Mouse (Mus musculus): ENCODE measurements around the gene Aloxe3.
"Not testable (repeated sequence)": the region's sequence is repeated elsewhere in the genome, so short reads cannot be mapped to it uniquely, and the experiment has no call there.

Aloxe3 gene

DNA sequence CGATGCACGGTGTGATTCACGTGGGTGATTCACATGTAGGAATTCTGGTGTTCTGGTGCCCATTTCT, at the start of gene Aloxe3:
Gene Aloxe3 (plus strand): TSS at position 45 of the 67 bp plus-strand sequence.
- DNase-seq (ENCODE audit: low read depth, low spot score) = no peak

DNA sequence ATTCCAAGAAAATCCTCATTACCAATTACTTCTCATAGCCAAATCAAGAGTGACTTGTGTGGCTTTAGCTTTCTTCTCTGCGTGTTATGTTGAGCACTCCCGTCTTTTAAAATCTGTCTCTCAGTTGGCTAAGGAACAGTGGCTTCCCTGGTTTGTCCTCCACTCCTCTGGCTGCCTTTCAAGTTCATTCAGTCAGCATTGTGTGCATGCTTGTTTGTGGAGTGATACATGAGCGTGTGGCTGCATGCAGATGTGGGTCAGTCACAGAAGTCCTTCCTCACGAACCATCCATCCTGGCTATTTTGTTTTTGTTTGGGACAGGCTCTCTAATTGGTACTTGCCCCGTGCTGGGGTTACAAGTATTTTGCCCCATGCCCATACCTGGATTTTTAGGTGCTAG, 49.1 kb upstream of the Aloxe3 start:
- no peak for DNase-seq (ENCODE audit: low read depth, low spot score)

DNA sequence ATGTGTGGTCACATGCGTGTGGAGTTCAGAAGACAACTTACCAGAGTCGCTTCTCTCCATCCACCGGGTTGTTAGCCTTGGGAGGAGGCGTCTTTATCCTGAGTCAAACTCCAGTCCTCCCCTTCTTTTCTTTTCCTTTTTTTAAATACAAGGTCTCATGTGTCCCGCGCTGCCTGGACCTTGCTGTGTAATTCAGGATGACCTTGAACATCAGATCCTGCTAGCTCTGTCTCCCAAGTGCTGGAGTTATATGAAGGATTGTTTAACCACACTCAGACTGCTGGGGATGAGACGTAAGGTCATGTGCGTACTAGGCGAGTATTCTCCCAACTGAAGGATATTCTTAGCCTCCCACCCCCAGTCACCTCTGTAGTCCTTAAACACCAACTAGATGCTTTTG, 48.4 kb upstream of the Aloxe3 start:
- no peak for DNase-seq (ENCODE audit: low read depth, low spot score)

DNA sequence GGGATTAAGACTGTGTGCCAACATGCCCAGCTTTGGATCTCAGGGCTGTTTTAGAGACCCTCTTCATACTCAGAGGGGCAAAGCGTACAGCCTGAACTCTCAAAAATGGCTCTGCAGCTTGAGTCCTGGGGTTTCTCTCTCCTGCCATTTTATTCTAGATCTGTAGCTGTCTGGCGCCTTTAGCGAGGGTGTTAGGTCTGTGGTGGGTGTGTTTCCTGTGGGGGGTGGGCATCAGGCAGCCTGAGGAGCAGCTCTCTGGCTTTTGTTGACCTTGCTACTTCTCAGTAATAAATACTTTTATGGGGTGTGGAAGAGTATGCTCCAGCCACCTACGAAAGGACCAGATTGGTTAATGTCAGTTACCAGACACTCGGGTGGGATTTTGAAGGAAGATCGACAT, 47.7 kb upstream of the Aloxe3 start:
- no peak for DNase-seq (ENCODE audit: low read depth, low spot score)

DNA sequence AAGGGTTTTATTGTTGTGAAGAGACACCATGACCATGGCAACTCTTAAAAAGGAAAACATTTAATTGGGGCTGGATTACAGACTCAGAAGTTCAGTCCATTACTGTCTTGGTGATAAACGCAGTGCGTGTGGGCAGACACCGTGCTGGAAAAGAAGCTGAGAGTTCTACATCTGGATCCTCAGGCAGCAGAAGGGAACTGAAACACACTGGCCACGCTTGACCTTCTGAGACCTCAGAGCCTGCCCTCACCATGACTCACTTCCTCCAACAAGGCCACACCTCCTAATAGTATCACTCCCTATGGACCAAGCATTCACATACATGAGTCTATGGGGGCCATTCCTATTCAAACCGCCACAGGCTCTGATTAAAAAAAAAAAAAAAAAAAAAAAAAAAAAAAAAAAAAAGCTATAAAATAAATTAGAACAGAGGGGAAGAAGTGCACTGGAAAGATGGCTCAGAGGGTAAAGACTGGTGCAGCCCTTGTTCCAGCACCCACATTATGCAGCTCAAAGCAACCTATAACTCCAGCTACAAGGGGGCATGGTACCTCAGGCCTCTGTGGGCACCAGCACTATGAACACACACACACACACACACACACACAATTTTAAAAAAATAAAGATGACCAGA, 46.8 kb upstream of the Aloxe3 start:
- no peak for DNase-seq (ENCODE audit: low read depth, low spot score)

DNA sequence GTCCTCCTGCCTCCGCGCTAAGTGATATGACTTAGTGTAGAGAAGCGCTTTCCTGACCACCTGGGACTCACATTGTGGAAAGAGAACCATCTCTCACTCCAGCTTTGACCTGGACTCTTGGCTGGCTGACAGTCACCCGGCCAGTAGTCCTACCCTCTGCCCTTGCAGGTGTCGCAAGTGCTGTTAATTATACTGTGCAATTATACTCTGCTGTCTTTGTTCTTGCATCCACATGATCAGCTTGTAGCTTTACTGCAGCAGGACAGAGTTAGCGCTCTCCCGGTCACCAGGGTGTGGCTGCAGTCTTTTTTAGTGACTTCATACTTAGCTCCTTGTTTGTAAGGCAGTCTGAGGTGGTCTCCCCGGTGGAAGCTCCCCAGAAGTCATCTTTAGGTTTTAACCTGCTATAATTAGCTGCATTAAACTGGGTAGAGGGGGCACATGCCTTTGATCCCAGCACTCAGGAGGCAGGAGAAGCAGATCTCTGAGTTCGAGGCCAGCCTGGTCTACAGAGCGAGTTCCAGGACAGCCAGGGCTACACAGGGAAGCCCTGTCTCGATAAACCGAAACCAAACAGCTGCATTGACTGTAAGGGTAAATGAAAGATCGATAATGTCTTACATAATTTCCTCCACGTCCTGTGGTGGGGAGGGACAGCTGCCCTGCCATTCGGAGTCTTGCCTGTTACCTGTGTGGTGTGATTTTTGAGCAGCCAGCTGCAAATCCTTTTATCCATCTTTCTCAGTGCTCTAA, 45.4 kb upstream of the Aloxe3 start:
- DNase-seq (ENCODE audit: low read depth, low spot score) = no peak

DNA sequence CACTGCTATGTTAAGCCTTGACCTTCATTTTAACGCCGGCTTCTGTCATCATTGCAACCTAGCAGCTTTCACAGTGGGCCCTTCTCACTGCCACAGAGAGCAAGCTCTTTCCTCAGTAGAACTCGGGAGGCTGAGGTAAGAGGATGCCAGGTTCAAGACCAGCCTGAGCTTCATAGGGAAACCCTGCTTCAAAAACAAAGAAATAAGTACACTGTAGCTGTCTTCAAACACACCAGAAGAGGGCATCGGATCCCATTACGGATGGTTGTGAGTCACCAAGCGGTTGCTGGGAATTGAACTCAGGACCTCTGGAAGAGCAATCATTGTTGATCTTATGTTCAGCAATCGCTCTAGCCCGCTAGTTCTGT, 44.9 kb upstream of the Aloxe3 start:
- no peak for DNase-seq (ENCODE audit: low read depth, low spot score)

DNA sequence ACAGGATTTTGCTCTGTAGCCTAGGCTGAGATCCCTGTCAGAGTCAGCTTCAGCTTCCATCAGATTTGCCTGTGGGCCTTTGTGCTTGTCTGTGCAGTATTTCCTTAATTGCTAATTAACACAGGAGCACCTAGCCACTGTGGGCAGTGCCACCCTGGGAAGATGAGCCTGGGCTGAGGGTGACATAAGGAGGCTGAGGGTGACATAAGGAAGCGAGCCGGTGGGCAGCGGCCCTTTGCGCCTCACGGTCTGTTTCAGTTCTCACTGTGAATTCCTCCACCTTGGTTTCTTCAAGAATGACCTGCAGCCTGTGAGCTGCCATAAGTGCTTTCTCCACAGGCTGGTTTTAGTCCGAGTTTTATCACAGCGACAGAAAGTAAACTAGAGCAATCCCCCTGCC, 44.1 kb upstream of the Aloxe3 start:
- DNase-seq (ENCODE audit: low read depth, low spot score) = no peak

DNA sequence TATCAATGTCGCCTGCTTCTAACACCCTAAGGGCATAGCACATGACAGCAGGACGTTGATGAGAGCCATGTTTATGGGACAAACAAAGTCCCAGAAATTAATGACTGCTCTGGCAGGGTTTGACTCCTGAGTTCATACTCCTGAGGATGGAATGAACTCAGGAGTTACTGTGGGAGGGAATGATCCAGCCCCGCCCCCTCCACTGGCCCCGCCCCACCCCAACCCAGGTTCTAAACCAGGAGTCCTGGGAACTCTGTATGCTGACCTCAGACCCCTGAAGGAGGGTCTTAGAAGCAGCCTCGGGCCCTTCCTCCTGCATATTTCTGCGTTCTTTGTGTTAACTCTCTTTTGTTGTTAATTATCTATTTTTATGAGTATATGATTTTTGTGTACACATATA, 40.1 kb upstream of the Aloxe3 start:
- no peak for DNase-seq (ENCODE audit: low read depth, low spot score)

DNA sequence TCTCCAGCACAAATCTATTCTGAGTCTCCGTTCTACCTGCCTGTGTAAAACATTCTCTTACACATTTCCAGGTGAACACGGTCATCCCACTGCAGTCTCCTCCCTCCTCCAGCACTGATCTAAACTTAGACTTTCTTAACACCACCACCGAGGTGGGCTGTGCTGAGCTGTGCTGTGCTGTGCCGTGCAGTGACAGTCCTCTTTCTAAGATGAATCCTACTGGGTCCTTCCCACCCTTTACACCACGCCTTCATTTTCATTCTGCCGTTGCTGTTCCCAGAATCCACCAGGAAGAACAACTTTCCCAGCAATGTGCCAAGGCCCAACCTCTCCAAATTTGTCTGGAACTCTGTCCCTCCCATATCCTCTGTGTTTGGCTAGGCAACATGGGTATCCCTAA, 39.3 kb upstream of the Aloxe3 start:
- no peak for DNase-seq (ENCODE audit: low read depth, low spot score)

DNA sequence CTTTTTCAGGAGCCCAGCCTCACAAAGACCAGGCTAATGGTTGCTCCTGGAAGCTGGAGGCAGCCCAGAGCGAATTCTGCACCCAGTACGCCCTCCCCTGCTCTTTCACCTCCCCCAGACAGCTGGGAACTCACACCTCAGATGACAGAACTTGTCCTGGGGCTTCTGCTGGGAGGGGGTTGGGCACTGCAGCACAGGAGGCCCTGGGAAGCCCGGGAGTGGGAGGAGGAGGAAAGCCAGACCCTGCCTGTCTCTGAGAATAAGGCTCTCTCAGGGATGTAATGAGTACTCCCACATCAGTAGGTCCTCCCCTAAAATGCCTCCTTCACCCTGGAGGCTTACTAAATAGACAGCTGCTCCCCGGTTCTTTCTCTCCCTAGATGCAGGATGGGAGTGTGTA, 38.6 kb upstream of the Aloxe3 start:
- no peak for DNase-seq (ENCODE audit: low read depth, low spot score)

DNA sequence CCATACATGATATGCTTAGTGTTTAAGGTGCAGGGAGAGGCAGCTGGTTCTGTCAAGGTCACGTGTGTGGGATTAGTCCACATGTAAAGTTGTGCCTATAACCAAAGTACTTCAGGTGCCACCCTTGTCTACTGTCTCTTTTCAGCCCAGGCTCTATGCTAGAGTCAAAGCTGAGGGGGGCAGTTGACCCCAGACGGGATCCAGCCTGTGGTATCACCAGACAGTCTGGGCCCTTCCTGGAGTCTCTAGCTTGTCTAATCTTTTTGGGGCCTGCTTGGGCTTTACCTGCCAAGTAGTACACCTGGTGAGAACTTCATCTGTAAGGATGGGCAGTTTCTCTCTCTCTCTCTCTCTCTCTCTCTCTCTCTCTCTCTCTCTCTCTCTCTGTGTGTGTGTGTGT, 38.1 kb upstream of the Aloxe3 start:
- DNase-seq (ENCODE audit: low read depth, low spot score) = no peak

DNA sequence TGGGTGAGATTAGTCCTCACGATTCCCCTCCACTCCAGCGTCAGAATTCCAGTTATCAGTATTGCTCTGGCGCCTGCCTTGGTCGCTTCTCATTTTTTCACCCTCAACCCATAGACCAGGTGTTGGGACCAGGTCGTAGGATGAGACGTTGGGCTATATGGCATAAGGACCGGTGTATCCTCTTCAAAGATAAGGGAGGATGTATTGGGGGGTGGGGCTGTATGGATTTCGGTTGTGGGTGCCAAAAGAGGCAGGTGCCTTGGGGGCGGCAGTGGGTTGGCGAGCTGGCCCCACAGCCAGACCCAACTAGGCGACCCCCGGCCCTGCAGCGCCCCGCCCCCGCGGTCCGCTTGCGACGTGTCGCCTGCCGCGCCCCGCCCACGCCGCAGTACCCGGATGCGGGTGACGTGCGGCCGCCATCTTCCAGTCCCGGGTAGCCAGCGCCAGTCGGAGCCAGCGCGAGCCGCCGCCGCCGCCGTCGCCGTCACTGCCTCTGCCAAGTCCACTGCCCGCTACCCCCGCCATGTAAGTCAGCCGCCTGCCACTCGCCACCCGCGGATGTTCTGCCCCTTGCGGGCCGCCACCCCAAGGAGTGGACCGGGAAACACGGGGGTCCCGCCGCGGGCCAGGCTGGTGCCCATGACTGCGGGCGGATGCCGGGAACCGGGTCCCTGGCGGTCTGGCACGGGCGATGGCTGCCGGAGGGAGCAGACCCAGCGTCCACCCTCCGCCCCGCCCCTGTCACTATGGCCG, 37.4 kb upstream of the Aloxe3 start, which contains the start of gene Vamp2:
Gene Vamp2 (plus strand): TSS at position 388 of the 753 bp plus-strand sequence.
- DNase-seq (ENCODE audit: low read depth, low spot score) = no peak

DNA sequence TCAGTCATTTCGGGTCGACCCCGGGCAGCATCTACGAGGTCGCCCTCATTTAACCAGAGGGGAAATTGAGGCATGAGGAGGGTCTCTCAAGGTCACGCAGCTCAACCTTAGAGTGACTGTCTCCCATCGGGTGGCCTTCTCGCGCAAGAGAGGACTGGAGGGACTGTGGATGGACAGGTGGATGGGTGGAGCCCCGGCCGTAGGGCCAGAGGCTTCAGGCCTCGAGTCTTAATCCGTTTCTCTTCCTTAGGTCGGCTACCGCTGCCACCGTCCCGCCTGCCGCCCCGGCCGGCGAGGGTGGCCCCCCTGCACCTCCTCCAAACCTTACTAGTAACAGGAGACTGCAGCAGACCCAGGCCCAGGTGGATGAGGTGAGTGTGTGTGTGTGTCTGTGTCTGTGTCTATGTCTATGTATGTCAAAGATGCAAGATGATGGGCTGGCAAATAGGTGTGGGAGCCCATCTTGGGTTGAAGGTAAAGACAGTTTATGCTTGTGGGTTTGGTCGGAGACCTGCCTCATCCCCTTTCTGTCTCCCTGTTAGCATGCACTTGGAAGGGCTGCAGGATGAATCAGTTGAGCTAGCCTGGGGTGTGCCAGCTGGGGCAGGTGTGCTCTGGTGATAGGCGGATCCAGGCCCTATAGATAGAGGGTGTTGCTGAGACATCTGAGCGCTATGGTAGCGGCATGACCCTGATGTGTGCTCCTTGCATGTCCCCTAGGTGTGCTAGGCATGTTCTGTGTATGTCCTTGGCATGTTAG, 36.7 kb upstream of the Aloxe3 start:
- DNase-seq (ENCODE audit: low read depth, low spot score) = no peak

DNA sequence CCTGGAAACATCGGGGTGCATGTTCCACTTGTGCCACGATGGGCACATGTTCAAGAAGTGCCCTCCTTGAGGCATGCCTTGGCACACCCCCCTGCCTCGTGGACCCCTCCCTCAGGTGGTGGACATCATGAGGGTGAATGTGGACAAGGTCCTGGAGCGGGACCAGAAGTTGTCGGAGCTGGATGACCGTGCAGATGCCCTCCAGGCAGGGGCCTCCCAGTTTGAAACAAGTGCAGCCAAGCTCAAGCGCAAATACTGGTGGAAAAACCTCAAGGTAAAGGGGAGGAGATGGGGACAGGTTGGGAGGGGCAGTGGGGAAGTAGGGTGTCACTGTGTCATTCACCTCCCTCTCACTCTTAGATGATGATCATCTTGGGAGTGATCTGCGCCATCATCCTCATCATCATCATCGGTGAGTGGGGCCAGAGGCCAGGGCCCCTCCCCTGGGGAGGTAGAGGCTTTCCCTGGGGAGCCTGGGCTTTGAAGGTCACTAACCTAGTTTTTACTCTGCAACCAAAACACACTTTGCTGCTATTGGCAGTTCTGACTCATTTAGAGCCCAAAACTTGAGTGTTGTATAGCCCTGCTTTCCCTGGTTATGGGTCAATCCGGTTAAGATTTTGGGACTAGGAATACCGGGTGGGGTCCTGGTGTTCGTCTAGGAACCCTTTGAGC, 35.9 kb upstream of the Aloxe3 start:
- no peak for DNase-seq (ENCODE audit: low read depth, low spot score)

DNA sequence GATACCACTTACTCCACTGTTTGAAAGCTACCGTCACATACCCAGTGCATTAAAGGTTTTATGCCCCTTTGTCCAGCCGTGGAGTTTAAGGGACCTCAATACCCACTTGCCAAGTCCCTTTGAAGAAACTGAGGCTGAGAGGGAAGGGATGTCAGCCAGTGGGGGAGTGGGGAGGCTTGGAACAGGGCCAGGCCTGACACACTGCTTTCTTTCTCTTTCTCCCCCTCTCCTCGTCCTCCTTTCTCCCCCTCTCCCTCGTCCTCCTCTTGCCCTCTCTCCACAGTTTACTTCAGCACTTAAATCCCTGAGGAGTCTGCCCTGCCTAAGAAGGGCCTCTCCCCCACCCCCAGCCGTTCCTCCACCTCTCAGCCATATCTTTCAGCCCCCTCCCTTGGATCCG, 35.3 kb upstream of the Aloxe3 start:
- DNase-seq (ENCODE audit: low read depth, low spot score) = no peak

DNA sequence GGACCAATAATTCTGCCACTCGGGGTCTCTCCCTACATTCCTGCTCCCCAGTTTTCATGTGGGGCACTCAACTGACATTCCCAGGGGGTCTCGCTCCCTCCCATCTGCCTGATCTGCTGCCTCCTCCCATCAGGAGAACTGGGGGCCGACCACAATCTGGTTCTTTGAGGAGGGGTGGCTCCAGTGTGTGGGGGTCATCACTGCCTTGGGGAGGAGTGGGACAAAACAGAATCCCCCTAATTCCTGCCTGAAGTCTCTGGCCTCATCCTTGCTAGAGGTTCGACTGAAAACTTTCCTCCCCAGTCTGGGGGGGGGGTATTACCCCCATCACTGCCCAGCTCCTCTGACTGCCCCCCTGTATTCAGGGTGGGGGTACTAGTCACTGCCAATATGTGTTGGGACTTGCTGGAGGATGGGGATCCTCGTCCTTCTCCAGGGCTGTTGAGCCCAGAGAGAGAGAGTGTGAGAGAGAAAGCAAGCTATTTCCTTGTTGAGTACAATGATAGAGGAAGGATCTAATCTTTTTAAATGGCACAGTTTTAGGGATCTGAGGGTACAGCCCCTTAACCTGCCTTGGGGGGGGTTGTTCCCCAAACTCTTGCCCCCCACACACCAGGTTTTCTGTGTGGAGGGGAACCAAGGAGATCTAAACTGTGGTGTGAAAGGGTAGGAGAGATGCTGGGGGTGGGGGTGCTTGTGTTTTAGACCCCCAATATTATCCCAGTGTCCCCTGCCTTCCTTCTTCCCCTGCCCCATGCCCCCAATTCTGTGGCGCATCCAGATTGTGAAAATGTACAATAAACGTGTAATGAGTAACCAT, 33.9 kb upstream of the Aloxe3 start:
- no peak for DNase-seq (ENCODE audit: low read depth, low spot score)

DNA sequence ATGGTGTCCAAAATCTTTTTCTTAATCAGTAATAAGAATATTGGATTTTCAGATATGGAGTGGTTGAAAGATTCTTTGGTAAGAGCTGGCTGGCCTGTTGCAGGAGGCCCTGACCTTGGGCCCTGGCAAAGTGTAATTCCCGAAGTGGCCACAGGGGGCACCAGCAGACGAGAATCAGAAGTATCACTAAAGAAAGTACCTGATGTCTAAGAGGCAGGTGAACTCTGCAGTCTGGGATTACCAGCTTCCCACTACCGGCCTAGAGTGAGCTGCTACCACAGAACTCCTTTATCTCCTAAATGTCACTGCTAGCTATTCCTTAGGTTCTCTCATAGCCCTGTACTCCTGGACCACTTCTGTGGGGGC, 33.3 kb upstream of the Aloxe3 start:
- no peak for DNase-seq (ENCODE audit: low read depth, low spot score)

DNA sequence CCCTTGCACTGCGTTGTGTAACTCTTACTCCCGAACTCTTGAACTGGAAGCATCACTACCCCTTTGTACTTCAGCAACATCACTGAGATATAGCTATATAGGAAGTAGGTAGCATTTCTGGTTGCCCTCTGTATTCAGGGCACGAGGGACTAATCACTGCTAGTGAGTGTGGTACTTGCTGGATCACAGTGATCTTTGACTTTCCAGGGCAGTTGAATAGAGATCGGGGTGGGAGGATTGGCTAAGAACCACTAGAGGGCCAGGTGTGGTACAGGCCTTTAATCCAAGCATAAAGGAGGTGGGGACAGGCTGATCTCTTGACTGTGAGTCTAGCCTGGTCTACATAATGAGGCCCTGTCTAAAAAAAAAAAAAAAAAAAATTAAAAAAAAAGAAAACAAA, 32.8 kb upstream of the Aloxe3 start:
- DNase-seq (ENCODE audit: low read depth, low spot score) = no peak

DNA sequence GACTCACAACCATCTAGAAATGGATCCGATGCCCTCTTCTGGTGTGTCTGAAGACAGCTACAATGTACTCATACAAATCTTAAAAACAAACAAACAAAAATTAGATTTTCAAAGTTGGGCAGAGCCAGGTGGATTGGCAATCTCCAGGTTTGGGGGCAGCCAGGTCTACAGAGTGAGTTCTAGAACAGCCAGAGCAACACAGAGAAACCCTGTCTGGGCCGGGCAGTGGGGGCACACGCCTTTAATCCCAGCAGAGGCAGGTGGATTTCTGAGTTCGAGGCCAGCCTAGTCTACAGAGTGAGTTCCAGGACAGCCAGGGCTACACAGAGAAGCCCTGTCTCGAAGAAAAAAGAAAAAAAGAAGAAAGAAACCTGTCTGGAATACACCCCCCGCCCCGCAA, 31.8 kb upstream of the Aloxe3 start:
- DNase-seq (ENCODE audit: low read depth, low spot score) = not testable (repeated sequence)

DNA sequence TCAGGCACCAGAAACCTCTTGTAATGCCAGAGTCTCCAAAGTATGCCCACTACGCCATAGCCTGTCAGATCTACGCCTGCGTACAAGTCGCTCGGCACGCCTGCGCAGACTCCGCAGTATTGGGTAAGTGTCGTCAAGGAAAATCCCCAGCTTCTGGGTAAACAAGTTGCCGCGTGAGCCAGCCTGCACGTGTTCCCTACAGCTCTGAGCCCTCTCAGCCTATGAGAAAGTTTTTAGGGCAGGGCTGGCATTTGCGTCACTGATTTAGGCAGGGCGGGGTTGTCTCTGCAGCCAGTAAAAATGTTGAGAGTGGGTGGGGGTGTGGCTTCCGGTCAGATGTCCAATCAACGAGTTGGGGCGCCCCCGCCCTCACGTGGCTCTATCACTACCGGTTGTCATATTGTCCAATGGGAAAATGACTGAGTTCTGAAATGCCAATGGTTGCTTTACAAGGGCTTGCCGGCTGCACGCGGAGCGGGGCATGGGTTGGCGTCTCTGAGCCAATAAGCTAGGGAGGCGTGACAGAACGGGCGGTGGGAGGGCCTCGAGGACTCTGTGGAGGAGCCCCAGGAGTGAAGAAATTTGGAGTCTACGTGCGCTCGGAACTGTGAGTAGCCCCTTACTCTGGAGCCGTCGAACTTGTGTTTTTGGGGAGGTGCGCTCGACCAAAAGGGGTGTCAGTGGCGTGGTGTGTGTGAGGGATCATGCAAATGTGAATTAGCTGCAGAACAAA, 30.8 kb upstream of the Aloxe3 start, which contains the start of gene Per1:
Gene Per1 (plus strand): TSS at position 521 of the 733 bp plus-strand sequence.
- DNase-seq (ENCODE audit: low read depth, low spot score) = peak; percentile 99
